Mouse (Mus musculus): ENCODE data around the gene Sipa1l1.

GRCm38 (mm10) chr12:82225751-82226228 lies 56.7 kb downstream of the Sipa1l1 start:
- TF ChIP-seq CTCF (IDR thresholded peaks at IDR 0.05; ENCODE audit: low read depth) (no peak), EP300 (IDR thresholded peaks at IDR 0.05; ENCODE audit: low read depth) (no peak)
